Mouse (Mus musculus): Measurements from ENCODE around the gene Bola3.

Bola3 gene

GRCm38 (mm10) chr6:83349274-83349958, 469 bp downstream of the Bola3 start:
- DNase-seq (ENCODE audit: low spot score): peak; percentile 92

DNA sequence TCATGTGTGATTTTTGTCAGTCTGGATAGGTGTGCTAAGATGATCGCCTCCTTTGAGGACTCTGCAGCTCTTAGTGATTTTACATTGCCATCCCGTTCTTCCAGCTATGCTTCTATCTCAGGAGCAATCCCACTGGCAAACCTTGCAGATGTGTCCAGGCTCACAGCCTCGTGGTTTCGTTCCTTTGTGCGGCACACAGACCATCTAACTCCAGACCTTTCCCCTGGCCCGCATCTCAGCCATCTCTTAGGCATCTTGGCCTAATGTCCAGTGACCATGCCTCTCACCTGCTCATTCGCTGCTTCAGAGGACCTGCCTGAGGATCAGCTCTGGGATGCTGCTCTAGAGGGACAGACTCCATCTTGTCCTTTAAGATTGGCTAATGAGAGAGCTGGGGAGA, 1.2 kb downstream of the Bola3 start:
- DNase-seq (ENCODE audit: low spot score): no peak

DNA sequence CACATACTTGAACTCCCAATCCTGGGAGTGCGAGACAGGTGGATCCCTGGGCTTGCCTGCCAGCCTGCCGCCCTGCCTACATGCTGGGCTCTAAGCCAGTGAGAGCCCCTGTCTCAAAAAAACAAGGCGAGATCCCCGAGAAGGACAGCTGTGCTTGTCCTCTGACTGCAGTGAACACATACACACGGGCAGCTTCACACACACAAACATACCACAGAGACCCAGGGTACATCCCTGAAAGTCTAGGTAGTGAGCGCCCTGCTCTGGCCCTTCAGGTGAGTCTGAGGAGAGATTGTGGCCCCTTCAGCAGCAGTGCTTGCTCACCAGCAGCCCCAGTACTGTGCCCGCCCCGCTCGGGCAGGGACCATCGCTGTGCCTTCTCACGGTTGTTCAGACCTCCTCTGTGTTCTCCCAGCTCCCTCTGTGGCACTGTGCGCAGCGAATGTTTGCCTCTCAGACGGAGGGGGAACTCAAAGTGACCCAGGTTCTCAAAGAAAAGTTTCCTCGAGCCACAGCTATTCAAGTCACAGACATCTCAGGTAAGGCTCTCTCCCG, 2.0 kb downstream of the Bola3 start:
- no peak for DNase-seq (ENCODE audit: low spot score)

DNA sequence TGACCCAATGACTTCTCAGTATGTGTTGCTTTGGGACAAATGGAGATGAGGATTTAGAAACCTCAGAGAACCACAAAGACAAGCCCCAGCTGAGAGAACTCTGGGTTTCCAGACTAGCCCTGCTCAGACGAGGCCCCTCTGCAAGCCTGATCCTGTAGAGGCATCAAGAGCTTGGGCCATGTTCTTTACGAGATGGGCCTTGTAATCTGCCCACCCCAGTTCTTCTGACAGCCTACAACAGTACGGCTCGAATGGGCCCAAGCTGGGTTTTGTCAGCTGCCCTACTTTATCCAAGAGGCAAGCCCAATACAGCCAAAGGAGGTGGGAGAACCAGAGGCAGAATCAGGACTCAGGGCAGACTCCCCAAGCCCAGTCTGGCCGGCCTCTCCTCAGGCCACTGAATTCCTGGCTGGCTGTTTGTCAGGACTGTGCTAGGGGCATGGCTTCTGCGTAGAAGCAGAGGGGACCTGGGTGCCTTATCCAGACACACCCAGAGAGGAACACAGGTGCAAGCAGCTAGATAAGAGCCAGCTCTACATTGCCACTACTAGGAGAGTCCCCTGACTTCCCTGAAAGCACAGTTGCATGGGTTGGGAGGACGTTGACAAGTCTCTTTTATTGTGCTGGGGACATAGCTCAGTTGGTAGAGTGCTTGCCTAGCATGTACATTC, 2.7 kb downstream of the Bola3 start:
- no peak for DNase-seq (ENCODE audit: low spot score)

DNA sequence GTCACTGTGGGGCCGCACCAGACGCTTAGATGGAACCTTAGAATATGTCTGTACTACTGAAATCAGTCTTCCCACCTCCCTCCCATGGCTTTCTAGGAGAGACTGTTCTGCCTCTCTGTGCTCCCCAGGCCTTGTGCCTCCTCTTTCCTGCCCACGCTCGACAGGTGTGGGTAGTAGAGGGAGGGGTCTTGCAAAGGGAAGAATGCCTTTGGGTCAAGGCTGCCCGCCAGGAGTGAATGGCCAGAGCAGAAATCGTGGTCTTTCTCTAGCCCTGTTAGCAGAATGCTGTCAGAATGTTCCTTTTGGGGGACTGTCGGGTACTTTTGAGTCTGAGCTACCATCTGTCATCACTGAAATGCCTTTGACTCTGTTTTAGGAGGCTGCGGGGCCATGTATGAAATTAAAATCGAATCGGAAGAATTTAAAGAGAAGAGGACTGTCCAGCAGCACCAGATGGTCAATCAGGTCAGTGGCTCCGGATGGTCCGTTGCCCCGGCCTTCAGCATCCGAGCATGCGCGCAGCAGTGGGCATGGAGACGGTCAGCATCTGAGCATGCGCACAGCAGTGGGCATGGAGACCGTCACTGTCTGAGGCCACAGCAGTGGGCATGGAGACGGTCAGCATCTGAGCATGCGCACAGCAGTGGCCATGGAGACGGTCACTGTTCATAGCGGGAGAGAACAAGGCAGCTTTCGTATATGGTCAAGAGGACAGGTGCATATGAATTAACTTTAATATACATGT, 3.9 kb downstream of the Bola3 start:
- no peak for DNase-seq (ENCODE audit: low spot score)

GRCm38 (mm10) chr6:83354856-83355781, 6.2 kb downstream of the Bola3 start:
- no peak for DNase-seq (ENCODE audit: low spot score)

DNA sequence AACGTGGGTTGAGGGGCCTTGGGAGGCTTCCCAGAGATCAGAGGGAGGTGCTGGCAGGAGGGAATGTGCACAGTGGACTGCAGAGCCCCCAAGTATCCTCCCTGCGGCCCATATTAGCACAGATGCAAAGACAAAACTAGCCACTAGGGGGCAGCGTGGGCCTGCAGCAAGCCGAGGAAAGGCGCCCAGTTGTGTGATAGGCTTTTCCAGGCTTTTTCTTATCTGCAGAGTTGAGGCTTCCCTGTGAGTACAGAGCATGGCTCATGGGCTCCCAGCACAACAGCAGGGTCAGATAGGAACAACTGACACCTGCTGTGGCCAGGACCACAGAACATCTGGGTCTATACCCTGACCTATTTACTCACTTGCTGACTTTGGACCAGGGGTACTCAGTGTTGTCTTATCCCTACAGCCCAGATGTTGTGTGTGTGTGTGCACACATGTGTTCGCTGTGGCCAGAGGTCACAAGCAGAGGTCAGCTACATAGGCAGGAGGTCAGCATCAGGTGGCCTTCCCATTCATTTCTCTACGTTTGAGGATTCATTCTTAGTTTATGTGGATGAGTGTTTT, 7.7 kb downstream of the Bola3 start:
- peak; percentile 86 for DNase-seq (ENCODE audit: low spot score)

GRCm38 (mm10) chr6:83357436-83357835, 8.5 kb downstream of the Bola3 start:
- no peak for DNase-seq (ENCODE audit: low spot score)

- DNase-seq (ENCODE audit: low spot score): no peak
These were observed 12.7 kb downstream of the Bola3 start for GRCm38 (mm10) chr6:83361523-83362248.

DNA sequence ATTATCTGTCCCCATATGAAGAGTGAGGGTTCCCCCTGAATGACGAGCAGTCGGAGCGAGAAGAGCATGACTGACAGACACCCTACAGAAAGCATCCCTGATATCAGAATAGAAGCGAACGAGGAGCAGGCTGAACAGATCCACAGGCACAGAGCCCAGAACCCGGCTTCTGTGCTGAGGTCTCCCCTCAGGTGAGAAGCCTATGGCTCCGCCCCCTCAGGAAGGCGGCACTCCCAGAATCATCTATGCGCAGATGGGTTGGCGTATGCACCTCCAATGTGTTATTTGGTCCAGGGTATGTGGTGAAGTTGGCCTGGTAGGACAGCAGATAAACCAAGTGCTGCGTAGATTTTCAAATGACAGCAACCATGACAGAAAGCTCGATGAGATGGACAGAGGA, 14.1 kb downstream of the Bola3 start:
- DNase-seq (ENCODE audit: low spot score): no peak

DNA sequence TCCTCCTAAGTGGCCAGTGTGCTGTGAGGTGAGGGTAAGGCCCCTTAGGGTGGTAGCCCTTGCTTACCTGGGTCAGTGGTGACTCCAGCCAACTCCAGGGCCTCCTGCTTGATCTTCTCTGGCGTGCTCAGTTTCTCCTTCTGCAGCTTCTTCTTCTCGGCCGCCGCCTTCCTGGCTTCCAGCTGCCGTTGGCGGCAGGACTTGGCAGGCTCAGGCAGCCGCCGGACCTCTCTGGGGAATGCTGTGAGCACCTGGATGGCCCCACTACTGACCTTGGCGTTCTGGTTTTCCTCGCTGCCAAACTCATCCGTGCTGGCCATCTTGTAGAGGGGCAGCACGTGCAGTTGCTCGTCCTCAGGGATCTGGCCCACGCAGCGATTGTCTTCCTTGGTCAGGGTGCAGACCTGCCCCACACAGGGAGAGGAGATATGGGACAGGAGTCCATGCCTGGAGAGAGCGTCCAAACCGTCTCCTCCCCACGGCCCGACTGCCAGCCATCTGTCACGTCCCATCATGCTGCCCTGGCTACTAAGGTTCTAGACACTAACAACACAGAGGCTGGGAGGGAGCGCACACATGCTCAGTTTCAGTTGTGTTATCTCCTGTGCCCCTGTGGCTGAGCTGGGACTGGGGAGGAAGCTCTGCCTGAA, 21.5 kb downstream of the Bola3 start:
- no peak for DNase-seq (ENCODE audit: low spot score)

DNA sequence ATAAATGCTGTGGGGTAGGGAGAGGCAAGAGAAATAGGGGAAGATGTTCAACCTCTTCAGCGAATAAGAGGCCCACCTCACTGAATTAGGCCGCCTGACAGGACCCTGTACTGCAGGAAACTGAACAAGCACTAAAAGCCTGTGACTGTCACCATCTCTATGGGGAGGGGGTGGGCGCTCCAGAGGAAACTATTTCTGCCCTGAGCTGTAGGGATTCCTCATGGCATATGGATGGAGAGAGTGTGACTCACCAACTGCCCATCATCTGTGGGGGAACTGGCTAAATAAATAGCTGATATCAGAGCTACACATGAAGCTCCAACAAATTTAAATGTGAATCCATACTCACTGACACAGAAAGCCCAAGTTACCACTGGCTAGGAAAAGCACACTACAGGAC, 22.4 kb downstream of the Bola3 start:
- DNase-seq (ENCODE audit: low spot score): no peak

DNA sequence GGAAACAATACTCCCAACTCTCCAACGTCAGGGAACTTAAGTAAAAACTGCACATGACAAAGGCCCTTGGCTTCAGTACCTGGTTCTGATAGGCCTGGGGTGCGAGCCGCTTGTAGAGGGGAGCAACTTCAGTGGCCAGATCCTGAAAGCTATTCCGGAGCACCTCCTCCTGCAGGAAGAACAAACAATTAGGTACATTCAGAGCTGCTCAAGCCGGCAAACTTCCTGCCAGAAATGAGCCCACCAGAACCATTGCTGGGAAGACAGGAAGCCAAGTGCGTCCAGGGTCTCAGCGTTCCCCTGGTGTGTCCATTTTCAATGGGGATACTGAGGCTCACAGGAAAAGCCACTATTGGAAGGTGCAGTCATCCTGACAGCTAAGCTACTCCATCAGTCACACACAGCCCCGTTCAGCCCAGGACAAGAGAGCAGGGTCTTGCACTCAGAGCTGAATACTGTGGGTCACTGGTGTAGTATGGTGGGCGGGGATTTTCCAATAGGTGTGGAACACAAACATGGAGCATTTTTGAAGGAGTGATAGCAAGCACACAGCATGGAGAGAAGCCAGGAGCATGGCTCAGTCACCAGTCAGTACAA, 24.9 kb downstream of the Bola3 start:
- DNase-seq (ENCODE audit: low spot score): no peak

DNA sequence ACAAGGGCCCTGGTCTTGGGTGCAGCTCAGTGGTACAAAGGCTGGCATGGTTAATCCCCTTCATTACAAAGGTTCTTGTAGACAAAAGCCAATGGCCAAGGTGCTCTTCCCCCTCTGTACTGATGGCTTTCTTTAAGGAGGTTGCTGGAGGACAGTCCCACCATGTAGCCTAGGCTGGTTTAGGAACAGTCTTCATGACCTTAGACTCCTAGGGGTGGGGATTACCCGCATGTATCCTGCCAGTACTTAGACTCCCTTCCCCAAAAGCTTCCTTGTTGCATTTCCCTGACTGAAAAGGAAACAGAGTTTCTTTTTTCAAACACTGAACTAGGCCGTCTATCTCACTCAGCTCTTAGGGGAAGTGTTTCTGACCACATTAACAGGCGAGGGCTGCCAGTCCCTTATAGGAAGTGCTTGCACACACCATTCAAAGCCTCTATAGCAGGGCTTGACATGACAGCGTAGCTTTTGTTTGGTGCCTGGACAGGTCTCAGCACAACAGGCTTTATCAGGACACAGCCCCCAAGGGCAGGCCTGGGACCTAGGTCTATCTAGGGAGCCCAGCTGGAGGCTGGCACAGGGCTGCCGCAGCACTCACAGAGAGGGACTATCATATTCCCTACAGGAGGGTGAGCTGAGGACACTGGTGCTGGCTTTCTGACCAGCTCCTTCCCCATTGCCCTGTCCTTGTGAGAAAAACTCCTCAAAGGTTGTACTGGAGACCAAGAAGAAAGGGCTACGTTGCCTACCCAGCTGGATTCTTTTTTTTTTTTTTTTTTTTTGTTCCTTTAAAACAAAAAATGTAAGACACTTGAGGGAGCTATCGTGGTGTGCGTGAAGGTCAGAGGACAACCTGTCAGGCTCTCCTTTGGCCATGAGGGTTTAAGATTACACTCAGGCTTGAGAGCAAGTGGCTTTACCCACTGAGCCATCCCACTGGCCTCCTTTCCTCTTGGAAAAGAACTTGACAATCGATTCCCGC, 32.9 kb downstream of the Bola3 start:
- DNase-seq (ENCODE audit: low spot score): no peak

GRCm38 (mm10) chr6:83385569-83386090, 36.7 kb downstream of the Bola3 start:
- no peak for DNase-seq (ENCODE audit: low spot score)

GRCm38 (mm10) chr6:83392166-83392780, 43.3 kb downstream of the Bola3 start:
- DNase-seq (ENCODE audit: low spot score): peak; percentile 65

GRCm38 (mm10) chr6:83394122-83394521, 45.2 kb downstream of the Bola3 start:
- DNase-seq (ENCODE audit: low spot score): no peak
